Mouse (Mus musculus): ENCODE data around the gene Tiam1.

The Tiam1 gene

DNA sequence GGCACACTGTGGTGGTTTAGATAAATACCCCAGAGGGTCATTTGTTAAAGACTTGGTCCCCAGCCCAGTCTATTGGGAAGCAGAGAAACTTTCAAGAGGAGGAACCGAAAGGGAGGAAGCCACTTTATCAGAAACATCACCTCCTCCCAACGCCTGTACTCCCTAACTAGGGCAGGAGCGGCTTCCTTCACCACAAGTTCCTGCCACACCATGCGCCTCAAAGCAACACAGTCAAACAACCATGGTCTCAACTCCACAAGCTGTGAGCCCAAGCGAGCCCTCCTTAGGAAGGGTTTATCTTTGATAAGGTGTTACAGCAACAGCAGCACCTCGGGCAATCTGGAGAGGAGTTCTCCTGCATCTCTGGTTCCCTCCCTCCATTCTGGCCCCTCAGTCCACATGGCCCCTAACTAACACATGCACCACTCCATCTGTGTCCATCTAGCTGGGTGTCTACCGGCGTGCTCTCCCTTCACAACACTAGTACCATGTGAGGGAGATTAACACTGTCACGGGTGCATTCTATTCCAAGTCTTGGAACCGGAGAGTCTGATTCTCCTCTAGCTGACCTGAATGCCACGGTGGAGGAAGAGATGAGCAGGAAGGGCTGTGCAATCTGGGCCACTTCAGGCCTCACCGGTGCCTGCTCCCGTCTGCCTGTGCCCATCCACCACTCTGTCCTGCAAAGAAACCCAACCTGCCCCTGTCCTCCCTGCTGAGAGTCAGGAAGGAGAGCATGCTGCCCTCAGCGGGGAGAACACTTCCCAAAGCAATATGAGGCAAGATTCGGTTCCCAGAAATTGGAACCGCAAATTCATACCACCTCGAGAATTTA lies 149.4 kb downstream of the Tiam1 start:
- ATAC-seq (ENCODE audit: low TSS enrichment): no peak

DNA sequence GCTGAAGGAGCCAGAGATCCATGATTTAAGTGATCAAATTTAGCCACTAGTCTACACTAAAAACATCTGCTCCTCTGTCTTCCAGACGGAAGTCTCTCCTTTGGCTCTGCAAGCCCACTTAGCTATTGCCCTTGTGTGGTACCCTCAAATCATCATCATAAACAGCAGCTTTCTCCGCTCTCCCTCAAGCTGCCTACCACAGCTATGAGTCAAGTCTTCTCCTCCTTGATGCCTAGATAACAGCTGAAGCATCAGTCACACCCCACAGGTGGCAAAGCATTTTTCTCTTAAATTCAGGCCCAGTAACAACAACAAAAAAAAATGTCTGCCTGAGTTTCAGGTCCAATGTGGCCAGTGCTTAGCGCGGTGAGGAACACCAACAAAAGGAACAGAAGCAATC lies 150.1 kb downstream of the Tiam1 start:
- ATAC-seq (ENCODE audit: low TSS enrichment): no peak

GRCm38 (mm10) chr16:89991701-89992152 lies 151.8 kb downstream of the Tiam1 start:
- no peak for ATAC-seq (ENCODE audit: low TSS enrichment)

DNA sequence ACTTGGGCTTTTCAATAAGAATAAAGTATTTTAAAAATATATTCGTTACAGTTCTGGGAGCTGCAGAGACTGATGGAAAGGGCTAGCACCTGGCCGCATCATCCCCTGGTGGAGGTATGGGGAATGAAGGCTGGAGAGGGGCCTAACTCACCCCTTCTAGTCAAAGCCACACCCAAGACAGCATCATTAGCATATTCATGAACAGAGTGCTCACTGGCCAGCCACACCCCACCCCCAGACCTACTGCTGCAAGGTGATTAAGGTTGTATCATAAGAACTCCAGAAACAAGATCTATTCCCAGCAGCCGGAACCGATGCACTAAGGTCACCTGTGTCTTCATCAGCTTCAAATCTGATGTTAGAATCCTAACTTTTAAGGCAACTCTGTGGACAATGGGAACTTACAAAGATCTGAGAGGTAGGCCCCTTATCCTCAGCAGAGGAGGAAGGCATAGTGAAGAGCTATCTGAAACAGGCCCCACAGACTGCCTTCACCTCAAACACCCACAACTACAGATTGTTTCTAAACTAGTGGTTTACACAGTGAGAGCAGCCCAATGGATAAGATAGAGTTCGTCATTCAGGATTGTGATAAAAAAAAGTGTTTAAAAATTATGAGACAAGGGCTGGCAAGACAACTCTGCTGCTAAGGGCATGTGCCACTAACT lies 153.1 kb downstream of the Tiam1 start:
- ATAC-seq (ENCODE audit: low TSS enrichment): no peak

GRCm38 (mm10) chr16:89989816-89990215 lies 153.8 kb downstream of the Tiam1 start:
- ATAC-seq (ENCODE audit: low TSS enrichment): no peak

GRCm38 (mm10) chr16:89986672-89987362 lies 156.8 kb downstream of the Tiam1 start:
- ATAC-seq (ENCODE audit: low TSS enrichment): no peak

- peak; percentile 88 for ATAC-seq (ENCODE audit: low TSS enrichment)
Measured at GRCm38 (mm10) chr16:89985702-89986481, 157.7 kb downstream of the Tiam1 start.

DNA sequence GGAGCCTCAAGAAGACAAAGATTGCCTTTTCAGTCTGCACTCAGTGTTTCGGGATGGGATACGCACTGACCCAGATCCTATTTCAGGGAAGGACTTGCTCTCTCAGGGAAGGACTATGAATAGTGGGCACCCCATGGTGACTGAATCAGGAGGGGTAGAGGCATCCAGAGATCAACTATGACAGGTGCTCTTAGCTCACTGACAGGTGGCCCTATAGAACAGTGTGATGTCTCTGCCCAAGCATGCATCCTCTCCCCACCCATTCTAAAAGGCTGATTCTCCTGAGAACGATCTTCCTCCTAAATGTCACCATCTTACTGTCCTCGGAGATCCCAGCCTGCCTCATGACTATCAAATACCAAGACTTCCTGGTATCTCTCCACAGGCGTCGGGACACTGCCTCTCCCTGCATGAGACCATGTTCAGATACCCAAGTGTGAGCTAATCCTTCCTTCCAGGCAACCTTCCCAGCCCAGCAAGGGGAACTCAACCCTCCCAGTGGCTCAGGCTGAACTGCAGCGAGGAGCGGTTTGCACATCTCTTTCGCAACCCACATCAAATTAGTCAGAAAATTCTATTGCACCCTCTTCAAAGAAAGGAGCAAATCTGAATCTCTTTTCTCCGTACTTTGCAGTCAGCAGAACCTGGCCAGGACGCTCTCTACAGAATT lies 163.4 kb downstream of the Tiam1 start:
- ATAC-seq (ENCODE audit: low TSS enrichment): peak; percentile 50

GRCm38 (mm10) chr16:89975441-89975840 lies 168.1 kb downstream of the Tiam1 start:
- ATAC-seq (ENCODE audit: low TSS enrichment): no peak

DNA sequence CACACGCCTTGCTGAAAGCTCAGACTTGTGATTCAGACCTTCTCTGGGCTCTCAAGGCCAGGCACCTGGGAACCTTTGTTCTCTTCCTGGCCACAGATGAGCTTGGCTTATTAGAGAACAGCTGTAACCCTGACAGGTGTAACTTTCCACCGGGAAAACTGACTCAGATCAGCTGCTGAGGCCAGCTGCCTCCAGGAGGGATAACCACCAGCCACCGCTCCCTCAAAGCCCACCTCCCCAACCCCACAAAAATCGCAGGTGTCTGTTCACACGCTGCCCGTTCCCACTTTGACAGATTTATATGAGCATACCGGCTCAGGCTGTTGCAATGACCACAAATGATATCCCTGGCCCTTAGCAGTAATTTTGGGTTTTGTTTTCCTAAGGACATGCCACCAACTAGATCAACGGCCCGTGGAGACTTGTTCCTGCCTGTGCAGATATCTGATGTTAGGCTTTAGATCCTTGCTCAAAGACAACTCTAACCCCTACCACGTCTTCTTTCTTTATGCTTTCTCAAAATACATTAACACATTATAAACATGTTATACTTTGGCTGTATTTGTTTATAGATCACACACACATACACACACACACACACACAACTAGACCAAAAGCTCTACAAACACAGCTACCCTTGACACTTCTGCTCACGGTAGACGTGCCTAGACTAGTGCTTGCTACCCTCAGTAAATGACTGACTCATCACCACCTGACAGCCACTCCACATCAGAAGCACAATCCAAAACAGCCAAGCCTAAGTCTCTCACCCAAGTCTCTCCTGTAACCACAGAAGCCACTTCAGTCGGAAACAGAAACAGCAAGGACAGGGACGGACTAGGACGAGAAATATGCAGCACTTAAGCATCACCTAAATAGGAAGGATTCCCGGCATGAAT lies 169.5 kb downstream of the Tiam1 start:
- peak; percentile 36; the same call in 1 of the 2 replicates for ATAC-seq (ENCODE audit: low TSS enrichment)

- ATAC-seq (ENCODE audit: low TSS enrichment): peak; percentile 86
Measured at GRCm38 (mm10) chr16:89972854-89973487, 170.6 kb downstream of the Tiam1 start.

DNA sequence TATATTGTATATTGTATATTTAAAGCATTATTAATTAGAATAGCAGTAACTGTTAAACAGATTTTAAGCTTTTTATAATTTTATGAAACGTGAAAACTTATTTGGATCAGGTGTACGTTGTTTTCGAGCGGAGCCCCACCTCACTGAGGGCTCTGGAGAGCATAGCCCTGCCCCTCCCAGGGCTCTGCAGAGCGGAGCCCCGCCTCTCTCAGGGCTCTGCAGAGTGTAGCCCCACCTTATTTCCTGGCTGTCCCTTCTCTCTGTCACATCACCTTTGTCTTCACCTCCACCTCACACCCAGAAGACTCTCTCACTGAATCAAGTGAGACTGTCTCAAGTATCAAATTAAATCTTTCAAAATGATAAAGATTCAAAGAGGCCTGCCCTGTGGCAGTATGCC lies 171.6 kb downstream of the Tiam1 start:
- no peak for ATAC-seq (ENCODE audit: low TSS enrichment)

GRCm38 (mm10) chr16:89968058-89968457 lies 175.5 kb downstream of the Tiam1 start:
- ATAC-seq (ENCODE audit: low TSS enrichment): peak; percentile 82

- no peak for ATAC-seq (ENCODE audit: low TSS enrichment)
Measured at GRCm38 (mm10) chr16:89962876-89963275, 180.7 kb downstream of the Tiam1 start.

DNA sequence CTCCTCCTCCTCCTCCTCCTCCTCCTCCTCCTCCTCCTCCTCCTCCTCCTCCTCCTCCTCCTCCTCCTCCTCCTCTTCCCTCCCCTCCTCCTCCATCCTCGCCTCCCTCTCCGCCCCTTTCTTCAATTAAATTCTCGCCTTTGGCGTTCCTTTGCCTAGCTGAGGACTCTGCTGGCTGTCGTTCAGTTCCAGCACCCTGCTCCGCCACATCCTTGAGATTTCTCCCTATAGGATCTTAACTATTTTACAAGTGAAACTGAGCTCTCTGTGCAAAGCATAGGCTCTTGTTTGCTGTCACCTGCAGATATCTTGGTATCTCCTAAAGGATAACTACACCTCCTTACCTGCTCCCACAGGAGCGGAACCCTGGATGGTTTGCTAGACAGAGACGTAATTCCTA lies 182.7 kb downstream of the Tiam1 start:
- peak; percentile 69 for ATAC-seq (ENCODE audit: low TSS enrichment)

GRCm38 (mm10) chr16:89960186-89960878 lies 183.2 kb downstream of the Tiam1 start:
- ATAC-seq (ENCODE audit: low TSS enrichment): peak; percentile 94

DNA sequence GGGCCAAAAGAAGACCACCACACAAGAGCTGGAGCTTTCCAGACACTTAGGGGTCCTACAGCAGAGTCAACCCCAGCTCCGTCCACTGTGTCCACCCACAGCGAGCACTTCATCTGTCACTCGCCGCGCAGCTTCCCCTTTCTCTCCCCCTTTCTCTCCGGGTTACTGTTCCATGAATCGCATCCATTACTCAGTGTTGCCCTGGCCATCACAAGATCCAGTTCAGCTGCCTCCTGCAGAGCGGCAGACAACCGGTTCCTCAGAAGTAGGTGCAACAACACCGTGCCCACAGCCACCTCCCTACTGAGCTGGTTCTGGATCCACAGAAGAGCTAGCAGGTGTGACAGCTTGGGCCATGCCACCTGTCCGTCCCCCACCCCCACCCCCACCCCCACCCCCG lies 184.6 kb downstream of the Tiam1 start:
- no peak for ATAC-seq (ENCODE audit: low TSS enrichment)

GRCm38 (mm10) chr16:89958030-89958429 lies 185.5 kb downstream of the Tiam1 start:
- ATAC-seq (ENCODE audit: low TSS enrichment): no peak

GRCm38 (mm10) chr16:89954525-89954924 lies 189.0 kb downstream of the Tiam1 start:
- no peak for ATAC-seq (ENCODE audit: low TSS enrichment)
